Mouse (Mus musculus) heart, embryonic 10.5 days (tissue): Measurements from ENCODE around the gene Rnf103. TPM values are rescaled to one million over a fixed set of nuclear protein-coding genes. Genes with fewer than 3 reads are reported as not detected.

ENCODE experiments used
- polyA plus RNA-seq: library from polyadenylated mRNA; unstranded; fragments of >200 nt; fragmentation: Nextera tagmentation; extraction: Ambion mirVana; gene quantifications from 2 replicates; pipeline ENCODE4 v1.2.1, GENCODE M21; 2016

Rnf103 gene
- polyA plus RNA-seq, 1 experiment from 2014 or later: 14.4 TPM

Other genes starting within 250 kb of the Rnf103 start
- 53.5 and 55.5 TPM in 2 replicates for gene Krcc1, start 222.2 kb upstream of the Rnf103 start, polyA plus RNA-seq
- gene Smyd1, start 171.7 kb upstream of the Rnf103 start, polyA plus RNA-seq: 85.5 and 174 TPM in 2 replicates
- not detected in 2 replicates for gene Cd8b1, start 171.1 kb upstream of the Rnf103 start, polyA plus RNA-seq
- 0.11 TPM in 1 of 2 replicates, not detected in the other for gene Cd8a, start 120.5 kb upstream of the Rnf103 start, polyA plus RNA-seq
- gene Rmnd5a, start 53.3 kb upstream of the Rnf103 start, polyA plus RNA-seq: 9.7 and 11.4 TPM in 2 replicates
- 62.1 and 69.8 TPM in 2 replicates for gene Chmp3, start 49.9 kb downstream of the Rnf103 start, polyA plus RNA-seq
- gene Kdm3a, start 139.1 kb downstream of the Rnf103 start, polyA plus RNA-seq: 42.8 and 43.9 TPM in 2 replicates
- gene Reep1, start 213.7 kb downstream of the Rnf103 start, polyA plus RNA-seq: 21.2 and 24.9 TPM in 2 replicates